Mouse (Mus musculus) C2C12 (cell line): Measurements from ENCODE around the gene Fam228b.

ENCODE experiments used
- CEBPB ChIP-seq: IDR thresholded peaks from one replicate; pipeline ENCODE4 v1.6.1; 2011; ENCODE audit warnings: low read depth, mild to moderate bottlenecking, control low read depth, moderate library complexity
- CTCF ChIP-seq: IDR thresholded peaks from one replicate; pipeline ENCODE4 v1.5.1; 2011; ENCODE audit not compliant: control insufficient read depth, insufficient read depth, insufficient read length
- FOSL1 ChIP-seq: IDR thresholded peaks from one replicate; pipeline ENCODE4 v1.8.0; 2011; ENCODE audit warnings: mild to moderate bottlenecking, low read length; ENCODE audit not compliant: poor library complexity, insufficient read depth, severe bottlenecking
- MAX ChIP-seq: IDR thresholded peaks from one replicate; pipeline ENCODE4 v1.6.1; 2011; ENCODE audit warnings: mild to moderate bottlenecking, control low read depth
- MYOD1 ChIP-seq: IDR thresholded peaks from one replicate; pipeline ENCODE4 v1.6.1; 2011; ENCODE audit warnings: low read depth; ENCODE audit not compliant: control insufficient read depth, insufficient read length
- USF1 ChIP-seq: IDR thresholded peaks from one replicate; pipeline ENCODE4 v1.6.1; 2011; ENCODE audit warnings: low read depth, mild to moderate bottlenecking, control low read depth, moderate library complexity

DNA sequence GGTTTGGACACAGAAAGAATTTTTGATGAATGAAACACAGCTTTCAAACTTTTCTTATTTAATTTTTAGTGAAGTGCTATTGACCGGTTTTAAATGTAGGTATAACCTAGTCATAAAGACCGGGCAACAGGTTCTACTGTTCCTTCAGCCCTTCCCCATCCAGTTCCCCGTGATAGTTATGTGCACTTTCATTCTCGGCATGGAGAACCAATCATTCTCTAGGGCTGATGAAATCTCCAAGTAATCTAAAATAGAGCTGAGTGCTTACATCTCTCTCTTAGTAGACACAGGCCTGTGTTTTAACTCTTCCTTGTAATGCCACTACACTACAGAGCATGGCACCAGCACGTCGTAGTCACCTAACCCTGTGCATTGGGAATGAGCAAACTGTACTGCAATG is 8.7 kb upstream of the Fam228b start:
- TF ChIP-seq CTCF = no peak
- no peak for TF ChIP-seq MAX
- no peak for TF ChIP-seq USF1
- no peak for TF ChIP-seq MYOD1
- TF ChIP-seq CEBPB = no peak
- no peak for TF ChIP-seq FOSL1
